Mouse (Mus musculus) hindbrain, embryonic 14.5 days (tissue): ENCODE results near the gene Trp53i11. TPM values are rescaled to one million over a fixed set of nuclear protein-coding genes. Genes with fewer than 3 reads are reported as not detected.

Source experiments
- ATAC-seq: fragments of 200-750 bp; cut with Nextera tagmentation; 2 replicates; pipeline ENCODE4 v1.8.0; 2017; ENCODE audit warnings: moderate number of reproducible peaks, mild to moderate bottlenecking, moderate TSS enrichment, moderate library complexity; ENCODE audit not compliant: low FRiP score
- DNase-seq: peaks from one replicate; pipeline ENCODE4 v3.0.0-alpha.2; 2015; ENCODE audit warnings: low spot score
- H3K27ac ChIP-seq: fragments of 300-500 bp; sonication (generic); 2 replicates; pipeline ENCODE4 v1.5.1; 2014; ENCODE audit warnings: mild to moderate bottlenecking, moderate library complexity
- H3K27me3 ChIP-seq: fragments of 300-500 bp; sonication (generic); 2 replicates; pipeline ENCODE4 v1.6.1; 2014; ENCODE audit warnings: mild to moderate bottlenecking, low read length, mixed read lengths; ENCODE audit not compliant: control insufficient read depth, insufficient read depth
- H3K36me3 ChIP-seq: fragments of 300-500 bp; sonication (generic); replicated peaks from 2 replicates; pipeline ENCODE4 v1.6.1; 2014; ENCODE audit not compliant: control insufficient read depth, insufficient read depth
- H3K4me1 ChIP-seq: fragments of 300-500 bp; sonication (generic); replicated peaks from 2 replicates; pipeline ENCODE4 v1.6.1; 2014; ENCODE audit warnings: antibody characterized with exemption, low read length, mixed read lengths; ENCODE audit not compliant: control insufficient read depth, insufficient read depth
- H3K4me2 ChIP-seq: fragments of 300-500 bp; sonication (generic); replicated peaks from 2 replicates; pipeline ENCODE4 v1.6.1; 2014; ENCODE audit warnings: mild to moderate bottlenecking, moderate library complexity
- H3K4me3 ChIP-seq: fragments of 300-500 bp; sonication (generic); replicated peaks from 2 replicates; pipeline ENCODE4 v1.5.1; 2014; ENCODE audit warnings: mild to moderate bottlenecking, low read length
- H3K9ac ChIP-seq: fragments of 300-500 bp; sonication (generic); 2 replicates; pipeline ENCODE4 v1.6.1; 2014
- H3K9me3 ChIP-seq: fragments of 300-500 bp; sonication (generic); 2 replicates; pipeline ENCODE4 v1.6.1; 2016; ENCODE audit warnings: low read length; ENCODE audit not compliant: control insufficient read depth
- WGBS: fragments of 180-500 bp; shearing (Covaris S2); extraction: QIAGEN DNeasy Blood & Tissue Kit; methylation state at CpG from one replicate; pipeline ENCODE4 v1.1.7; 2014; 5-methylcytosine and 5-hydroxymethylcytosine counted together
- polyA plus RNA-seq: library from polyadenylated mRNA; unstranded; fragments of >200 nt; fragmentation: Nextera tagmentation; extraction: Ambion mirVana; gene quantifications from 2 replicates; pipeline ENCODE4 v1.2.1, GENCODE M21; 2014

The Trp53i11 gene
- polyA plus RNA-seq, 1 experiment from 2014 or later = 99.4 TPM

DNA sequence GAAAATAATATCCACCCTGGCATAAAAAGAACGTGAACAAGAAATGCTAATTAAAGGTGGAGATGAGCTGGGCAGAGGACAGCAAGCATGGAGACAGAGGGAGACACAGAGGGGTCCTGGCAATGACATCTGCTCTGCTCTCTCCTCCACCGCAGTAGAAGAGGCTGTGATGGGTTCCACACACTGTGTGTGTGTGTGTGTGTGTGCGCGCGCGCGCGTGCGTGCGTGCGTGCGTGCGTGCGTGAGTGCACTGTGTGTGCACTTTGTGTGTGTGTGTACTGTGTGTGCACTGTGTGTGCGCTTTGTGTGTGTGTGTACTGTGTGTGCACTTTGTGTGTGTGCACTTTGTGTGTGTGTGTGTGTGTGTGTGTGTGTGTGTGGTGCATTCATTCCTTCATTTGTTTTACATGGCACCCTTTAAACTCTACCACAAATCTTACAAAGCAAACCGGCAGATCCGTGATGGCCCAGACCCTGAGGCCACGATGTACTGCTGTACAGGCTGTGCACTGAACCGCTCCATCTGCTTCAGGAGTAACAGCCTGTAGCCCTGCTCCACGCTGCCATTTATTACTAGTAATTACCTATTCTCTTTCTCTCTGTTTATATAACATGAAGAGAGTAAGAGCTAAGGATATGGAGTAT, 9.6 kb upstream of the Trp53i11 start:
- no peak overlapping the region for H3K9ac ChIP-seq

GRCm38 (mm10) chr2:93178313-93178677, 9.1 kb upstream of the Trp53i11 start:
- Histone ChIP-seq H3K9me3 (no peaks in the 10 kb centered on the region), H3K27me3 (no peaks in the 10 kb centered on the region), H3K4me3 (no peak overlapping the region), H3K9ac (no peak overlapping the region), H3K4me2 (no peak overlapping the region), H3K4me1 (peaks cover 48% of the 10 kb centered on the region), H3K36me3 (no peaks in the 10 kb centered on the region), H3K27ac (peak overlapping the region; percentile 80; the same call in 1 of the 2 replicates)
- WGBS = 71% methylated on average over 4 of the region's 4 CpGs
- DNase-seq (no peak), ATAC-seq (no peak)

More for the DNA sequence above, 9.6 kb upstream of the Trp53i11 start:
- Histone ChIP-seq H3K4me2 (no peak overlapping the region), H3K36me3 (no peaks in the 10 kb centered on the region), H3K4me1 (peaks cover 48% of the 10 kb centered on the region), H3K9me3 (no peaks in the 10 kb centered on the region), H3K27ac (peak overlapping the region; percentile 80), H3K4me3 (no peak overlapping the region), H3K27me3 (no peaks in the 10 kb centered on the region)
- no peak for DNase-seq
- peak; percentile 18; the same call in 1 of the 2 replicates for ATAC-seq
- 61% methylated on average over 20 of the region's 20 CpGs for WGBS

DNA sequence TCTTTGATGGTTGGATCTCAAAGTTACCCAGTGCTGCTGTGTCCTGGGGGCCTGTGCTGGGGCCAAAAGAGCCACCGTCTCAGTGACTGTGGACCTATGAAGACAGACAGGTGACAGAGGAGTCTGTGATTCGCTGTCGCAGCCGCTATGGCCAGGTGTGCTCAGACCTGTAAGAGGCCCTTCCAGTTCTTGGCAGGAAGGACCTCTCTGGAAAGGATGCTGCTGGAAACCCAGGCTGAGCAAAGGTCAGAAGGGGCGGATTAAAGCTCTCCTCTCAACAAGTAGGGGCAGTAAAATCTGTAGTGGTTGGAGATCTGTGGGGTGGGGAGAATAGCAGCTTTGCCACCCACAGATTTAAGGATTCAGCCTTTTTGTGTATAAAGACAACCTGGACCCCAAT, 7.7 kb upstream of the Trp53i11 start:
- H3K36me3 ChIP-seq = no peaks in the 10 kb centered on the region
- no peak overlapping the region for H3K4me3 ChIP-seq
- peak overlapping the region; percentile 68; the same call in 1 of the 2 replicates for H3K9ac ChIP-seq
- peak overlapping the region; percentile 60; the same call in 1 of the 2 replicates for H3K4me2 ChIP-seq
- no peaks in the 10 kb centered on the region for H3K27me3 ChIP-seq
- peaks cover 39% of the 10 kb centered on the region for H3K4me1 ChIP-seq
- ATAC-seq (no peak), DNase-seq (no peak)
- peak overlapping the region; percentile 72 for H3K27ac ChIP-seq
- no peaks in the 10 kb centered on the region for H3K9me3 ChIP-seq
- 56% methylated on average over 5 of the region's 5 CpGs for WGBS

DNA sequence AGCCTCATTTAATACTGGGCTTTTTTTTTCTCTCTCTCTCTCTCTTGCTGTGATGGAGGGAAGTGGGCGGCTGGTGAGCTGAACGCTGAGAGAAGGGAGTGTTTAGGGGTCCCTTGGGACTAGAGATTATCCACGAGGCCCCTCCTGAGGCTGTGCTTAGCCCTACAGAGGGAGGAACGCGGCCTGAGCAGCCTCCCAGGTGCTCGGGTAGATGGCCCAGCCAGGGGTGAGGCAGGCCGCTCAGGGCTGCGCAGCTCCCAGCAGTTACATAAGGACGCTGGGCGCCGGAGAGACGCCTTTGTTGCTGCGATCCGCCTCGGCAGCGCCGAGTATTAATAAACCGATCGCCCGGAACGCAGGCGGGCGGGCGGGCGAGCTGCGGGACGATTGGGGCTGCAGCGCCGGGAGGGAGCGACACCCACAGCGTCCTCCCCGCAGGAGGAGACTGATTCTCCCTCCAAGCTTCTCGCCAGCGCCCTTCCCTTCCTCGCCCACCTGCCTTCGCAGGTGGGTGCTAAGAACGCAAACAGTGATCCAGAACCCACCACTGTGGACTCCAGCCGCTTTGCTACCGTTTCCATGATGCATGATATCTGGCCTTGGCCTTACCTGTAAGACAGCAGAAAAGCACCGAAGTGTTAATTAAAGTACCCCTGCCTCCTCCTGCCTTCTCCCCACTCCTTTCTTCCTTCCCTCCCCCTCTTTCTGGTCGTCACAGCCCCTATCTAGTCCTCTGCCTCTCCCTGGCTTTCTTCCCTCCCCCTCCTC, 7.1 kb upstream of the Trp53i11 start:
- H3K36me3 ChIP-seq = no peaks in the 10 kb centered on the region
- H3K4me1 ChIP-seq = peaks cover 39% of the 10 kb centered on the region
- H3K4me3 ChIP-seq = peak overlapping the region; percentile 25
- H3K4me2 ChIP-seq = peak overlapping the region; percentile 60
- ATAC-seq (no peak), DNase-seq (peak; percentile 61)
- H3K9me3 ChIP-seq = no peaks in the 10 kb centered on the region
- peak overlapping the region; percentile 68 for H3K9ac ChIP-seq
- 2% methylated on average over 40 of the region's 41 CpGs for WGBS
- H3K27ac ChIP-seq = peak overlapping the region; percentile 72
- no peaks in the 10 kb centered on the region for H3K27me3 ChIP-seq

DNA sequence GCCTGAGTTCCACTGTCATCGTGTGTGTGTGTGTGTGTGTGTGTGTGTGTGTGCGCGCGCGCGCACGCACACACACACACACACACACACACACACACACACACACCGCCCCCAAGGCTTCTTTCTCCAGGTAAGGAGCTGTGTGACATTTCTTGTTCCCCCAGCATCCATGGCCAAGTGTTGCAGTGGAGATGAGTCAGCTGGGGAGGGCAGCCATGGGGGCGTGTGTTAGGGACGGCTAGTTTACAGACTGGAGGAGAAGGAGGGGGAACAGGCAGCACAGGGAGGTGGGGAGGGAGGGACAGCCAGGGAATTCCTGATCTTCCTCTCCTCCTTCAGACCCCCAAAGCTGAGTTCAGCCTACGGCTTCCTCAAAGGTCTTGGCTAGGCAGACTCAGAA, 4.5 kb upstream of the Trp53i11 start:
- Histone ChIP-seq H3K4me2 (no peak overlapping the region), H3K9ac (no peak overlapping the region), H3K4me3 (no peak overlapping the region), H3K27ac (no peak overlapping the region), H3K27me3 (no peaks in the 10 kb centered on the region), H3K36me3 (no peaks in the 10 kb centered on the region), H3K4me1 (peaks cover 18% of the 10 kb centered on the region), H3K9me3 (no peaks in the 10 kb centered on the region)
- ATAC-seq (no peak), DNase-seq (no peak)
- WGBS = 75% methylated on average over 11 of the region's 11 CpGs

DNA sequence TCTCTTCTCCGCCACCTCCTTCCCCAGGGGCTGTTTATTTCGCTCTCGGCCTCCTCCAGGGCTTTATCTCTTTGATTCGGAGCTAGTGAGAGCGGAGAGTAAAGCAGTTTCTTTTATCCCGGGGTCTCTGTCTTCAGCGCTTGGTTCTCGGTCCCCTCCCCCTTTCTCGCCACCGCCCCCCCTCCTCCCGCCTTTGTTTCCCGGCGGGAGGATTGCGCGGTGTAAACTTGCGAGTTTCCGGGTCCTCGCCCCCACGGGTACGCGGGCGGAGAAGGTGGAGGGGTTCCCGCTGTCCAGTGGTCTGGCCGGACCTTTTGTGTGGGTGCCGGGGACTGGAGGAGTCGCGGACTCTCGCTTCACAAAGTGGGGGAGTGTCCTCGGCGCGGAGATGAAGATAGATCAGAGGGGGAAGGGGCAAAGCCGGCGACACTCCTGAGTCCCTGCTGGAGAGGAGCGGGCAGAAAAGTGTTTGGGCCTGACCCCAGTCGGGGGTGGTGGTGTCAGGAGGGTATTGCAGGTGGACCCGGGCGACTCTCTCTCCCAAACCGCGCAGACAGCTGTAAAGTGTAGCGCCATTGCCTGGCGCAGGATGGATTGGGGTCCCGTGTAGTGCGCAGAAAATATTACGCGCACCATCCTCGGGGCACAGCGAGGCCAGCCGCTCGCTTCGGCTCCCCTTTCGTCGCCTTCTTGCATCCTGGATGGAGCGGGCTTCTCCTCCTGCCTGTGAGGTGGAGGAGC, 842 bp downstream of the Trp53i11 start:
- peak overlapping the region; percentile 95 for H3K27ac ChIP-seq
- H3K4me1 ChIP-seq = peaks cover 42% of the 10 kb centered on the region
- no peaks in the 10 kb centered on the region for H3K27me3 ChIP-seq
- DNase-seq (no peak), ATAC-seq (0 out of 2 replicates have a peak, but pooled peaks have one; percentile 12)
- H3K4me3 ChIP-seq = peak overlapping the region; percentile 90
- no peaks in the 10 kb centered on the region for H3K36me3 ChIP-seq
- peak overlapping the region; percentile 98 for H3K9ac ChIP-seq
- peak overlapping the region; percentile 85 for H3K4me2 ChIP-seq
- under 1% methylated on average over 53 of the region's 53 CpGs for WGBS
- no peaks in the 10 kb centered on the region for H3K9me3 ChIP-seq

GRCm38 (mm10) chr2:93188761-93189458, 1.6 kb downstream of the Trp53i11 start:
- peak overlapping the region; percentile 85 for H3K4me2 ChIP-seq
- no peaks in the 10 kb centered on the region for H3K9me3 ChIP-seq
- H3K4me1 ChIP-seq = peaks cover 49% of the 10 kb centered on the region
- H3K4me3 ChIP-seq = peak overlapping the region; percentile 90
- peak overlapping the region; percentile 95 for H3K27ac ChIP-seq
- H3K36me3 ChIP-seq = no peaks in the 10 kb centered on the region
- whole genome bisulfite sequencing = 5% methylated on average over 19 of the region's 19 CpGs
- peak overlapping the region; percentile 98 for H3K9ac ChIP-seq
- DNase-seq (peak; percentile 72), ATAC-seq (no peak)
- no peaks in the 10 kb centered on the region for H3K27me3 ChIP-seq

- peak overlapping the region; percentile 66; the same call in 1 of the 2 replicates for H3K27ac ChIP-seq
- no peak for DNase-seq
- no peaks in the 10 kb centered on the region for H3K27me3 ChIP-seq
- 4% methylated on average over 9 of the region's 9 CpGs for WGBS
- H3K9ac ChIP-seq = peak overlapping the region; percentile 61
- peaks cover 60% of the 10 kb centered on the region for H3K4me1 ChIP-seq
- no peaks in the 10 kb centered on the region for H3K36me3 ChIP-seq
- no peaks in the 10 kb centered on the region for H3K9me3 ChIP-seq
- no peak for ATAC-seq
- H3K4me3 ChIP-seq = peak overlapping the region; percentile 9; the same call in 1 of the 2 replicates
- H3K4me2 ChIP-seq = peak overlapping the region; percentile 85
These were observed 3.6 kb downstream of the Trp53i11 start for GRCm38 (mm10) chr2:93190771-93191487.
